Mouse (Mus musculus) liver, embryonic 14.5 days (tissue): ENCODE results near the gene Ppat.

ENCODE experiments used
- CTCF ChIP-seq: IDR thresholded peaks from 2 replicates; pipeline ENCODE4 v1.5.1; 2016; ENCODE audit warnings: antibody characterized with exemption, low read depth, control low read depth
- EP300 ChIP-seq: IDR thresholded peaks from 2 replicates; pipeline ENCODE4 v1.6.1; 2016; ENCODE audit warnings: antibody characterized with exemption, low read depth

DNA sequence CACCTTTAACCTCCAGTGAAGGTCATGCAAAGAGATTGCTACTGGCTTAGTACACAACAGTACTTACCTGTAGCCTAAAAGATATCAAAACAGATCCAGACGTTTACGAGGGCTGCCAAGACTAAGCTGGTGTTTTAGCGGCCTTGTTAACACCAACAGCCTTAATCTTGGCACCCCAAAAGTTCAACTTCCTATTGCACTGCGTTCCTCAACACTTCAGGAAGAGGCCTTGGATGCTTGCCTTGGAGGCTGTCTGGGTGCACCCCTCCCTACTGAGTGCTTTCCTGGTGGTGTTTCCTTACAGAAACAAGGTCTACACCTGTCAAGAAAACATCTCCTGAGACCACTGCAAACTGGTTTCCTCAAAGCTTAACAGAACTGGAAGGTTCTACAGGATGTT, 4.2 kb downstream of the Ppat start:
- no peak for TF ChIP-seq CTCF
- TF ChIP-seq EP300 = no peak
